Mouse (Mus musculus): Measurements from ENCODE around the gene Ddx19b. TPM values are rescaled to one million over a fixed set of nuclear protein-coding genes. Genes with fewer than 3 reads are reported as not detected.

Ddx19b gene
- polyA plus RNA-seq, 1 experiment: 5.6 TPM

- H3K79me3 ChIP-seq (ENCODE audit: low read depth): no peaks in the 10 kb centered on the region
- peaks cover 2% of the 10 kb centered on the region for H3K27me3 ChIP-seq (ENCODE audit: control insufficient read depth, insufficient read depth, insufficient read length)
- no peak overlapping the region for H3K4me3 ChIP-seq (ENCODE audit: insufficient read depth, poor library complexity, severe bottlenecking)
- H3ac ChIP-seq (ENCODE audit: control insufficient read depth, insufficient read length, low read depth): no peak overlapping the region
- no peak for TF ChIP-seq MYOG (IDR thresholded peaks at IDR 0.05; ENCODE audit: control insufficient read depth, extremely low read depth, insufficient read length)
- TF ChIP-seq USF1 (IDR thresholded peaks at IDR 0.05; ENCODE audit: low read depth): no peak
- no peak for TF ChIP-seq MAX (IDR thresholded peaks at IDR 0.05)
- no peak for TF ChIP-seq FOSL1 (IDR thresholded peaks at IDR 0.05; ENCODE audit: insufficient read depth, low read length, poor library complexity, severe bottlenecking)
- TF ChIP-seq MYOD1 (IDR thresholded peaks at IDR 0.05; ENCODE audit: control insufficient read depth, insufficient read length, low read depth): no peak
- TF ChIP-seq CTCF (IDR thresholded peaks at IDR 0.05; ENCODE audit: control insufficient read depth, insufficient read depth, insufficient read length): no peak
- no peak for TF ChIP-seq CEBPB (IDR thresholded peaks at IDR 0.05; ENCODE audit: low read depth)
- no peaks in the 10 kb centered on the region for H3K36me3 ChIP-seq (ENCODE audit: control insufficient read depth, insufficient read depth)
- H3K79me2 ChIP-seq (ENCODE audit: control insufficient read depth, insufficient read depth): no peaks in the 10 kb centered on the region
Measured at GRCm38 (mm10) chr8:111066308-111066707, 34.8 kb upstream of the Ddx19b start.

GRCm38 (mm10) chr8:111062893-111063292 is 31.3 kb upstream of the Ddx19b start:
- H3K4me3 ChIP-seq (ENCODE audit: insufficient read depth, poor library complexity, severe bottlenecking): no peak overlapping the region

GRCm38 (mm10) chr8:111062072-111062757 is 30.7 kb upstream of the Ddx19b start:
- peak; percentile 34 for TF ChIP-seq MAX (IDR thresholded peaks at IDR 0.05)
- TF ChIP-seq MYOD1 (IDR thresholded peaks at IDR 0.05; ENCODE audit: control insufficient read depth, insufficient read length, low read depth): no peak
- Histone ChIP-seq H3K36me3 (ENCODE audit: control insufficient read depth, insufficient read depth) (peaks cover 10% of the 10 kb centered on the region), H3K79me2 (ENCODE audit: control insufficient read depth, insufficient read depth) (peaks cover 14% of the 10 kb centered on the region), H3K27me3 (ENCODE audit: control insufficient read depth, insufficient read depth, insufficient read length) (no peaks in the 10 kb centered on the region), H3ac (ENCODE audit: control insufficient read depth, insufficient read length, low read depth) (peak overlapping the region; percentile 75), H3K4me3 (ENCODE audit: insufficient read depth, poor library complexity, severe bottlenecking) (peak overlapping the region; percentile 43), H3K79me3 (ENCODE audit: low read depth) (peaks cover 8% of the 10 kb centered on the region)

More at GRCm38 (mm10) chr8:111062893-111063292, 31.3 kb upstream of the Ddx19b start:
- H3K36me3 ChIP-seq (ENCODE audit: control insufficient read depth, insufficient read depth): peaks cover 4% of the 10 kb centered on the region
- H3K79me3 ChIP-seq (ENCODE audit: low read depth): peaks cover 1% of the 10 kb centered on the region
- H3K27me3 ChIP-seq (ENCODE audit: control insufficient read depth, insufficient read depth, insufficient read length): no peaks in the 10 kb centered on the region
- H3ac ChIP-seq (ENCODE audit: control insufficient read depth, insufficient read length, low read depth): no peak overlapping the region
- H3K79me2 ChIP-seq (ENCODE audit: control insufficient read depth, insufficient read depth): peaks cover 7% of the 10 kb centered on the region
- TF ChIP-seq MAX (IDR thresholded peaks at IDR 0.05) (no peak), USF1 (IDR thresholded peaks at IDR 0.05; ENCODE audit: low read depth) (no peak), CEBPB (IDR thresholded peaks at IDR 0.05; ENCODE audit: low read depth) (no peak), FOSL1 (IDR thresholded peaks at IDR 0.05; ENCODE audit: insufficient read depth, low read length, poor library complexity, severe bottlenecking) (no peak), CTCF (IDR thresholded peaks at IDR 0.05; ENCODE audit: control insufficient read depth, insufficient read depth, insufficient read length) (no peak), MYOD1 (IDR thresholded peaks at IDR 0.05; ENCODE audit: control insufficient read depth, insufficient read length, low read depth) (no peak), MYOG (IDR thresholded peaks at IDR 0.05; ENCODE audit: control insufficient read depth, extremely low read depth, insufficient read length) (no peak)

- H3K27me3 ChIP-seq (ENCODE audit: control insufficient read depth, insufficient read depth, insufficient read length): no peaks in the 10 kb centered on the region
- H3ac ChIP-seq (ENCODE audit: control insufficient read depth, insufficient read length, low read depth): peak overlapping the region; percentile 75
- peaks cover 20% of the 10 kb centered on the region for H3K79me2 ChIP-seq (ENCODE audit: control insufficient read depth, insufficient read depth)
- H3K4me3 ChIP-seq (ENCODE audit: insufficient read depth, poor library complexity, severe bottlenecking): peak overlapping the region; percentile 43
- no peak for TF ChIP-seq CEBPB (IDR thresholded peaks at IDR 0.05; ENCODE audit: low read depth)
- no peak for TF ChIP-seq MAX (IDR thresholded peaks at IDR 0.05)
- TF ChIP-seq MYOD1 (IDR thresholded peaks at IDR 0.05; ENCODE audit: control insufficient read depth, insufficient read length, low read depth): no peak
- no peak for TF ChIP-seq MYOG (IDR thresholded peaks at IDR 0.05; ENCODE audit: control insufficient read depth, extremely low read depth, insufficient read length)
- no peak for TF ChIP-seq USF1 (IDR thresholded peaks at IDR 0.05; ENCODE audit: low read depth)
- no peak for TF ChIP-seq CTCF (IDR thresholded peaks at IDR 0.05; ENCODE audit: control insufficient read depth, insufficient read depth, insufficient read length)
- TF ChIP-seq FOSL1 (IDR thresholded peaks at IDR 0.05; ENCODE audit: insufficient read depth, low read length, poor library complexity, severe bottlenecking): no peak
- H3K79me3 ChIP-seq (ENCODE audit: low read depth): peaks cover 11% of the 10 kb centered on the region
- H3K36me3 ChIP-seq (ENCODE audit: control insufficient read depth, insufficient read depth): peaks cover 14% of the 10 kb centered on the region
Measured at GRCm38 (mm10) chr8:111061688-111062071, 30.1 kb upstream of the Ddx19b start.

- H3K79me2 ChIP-seq (ENCODE audit: control insufficient read depth, insufficient read depth): peaks cover 25% of the 10 kb centered on the region
- no peak overlapping the region for H3ac ChIP-seq (ENCODE audit: control insufficient read depth, insufficient read length, low read depth)
- no peaks in the 10 kb centered on the region for H3K27me3 ChIP-seq (ENCODE audit: control insufficient read depth, insufficient read depth, insufficient read length)
- H3K36me3 ChIP-seq (ENCODE audit: control insufficient read depth, insufficient read depth): peaks cover 33% of the 10 kb centered on the region
- H3K79me3 ChIP-seq (ENCODE audit: low read depth): peaks cover 11% of the 10 kb centered on the region
- no peak overlapping the region for H3K4me3 ChIP-seq (ENCODE audit: insufficient read depth, poor library complexity, severe bottlenecking)
- TF ChIP-seq USF1 (IDR thresholded peaks at IDR 0.05; ENCODE audit: low read depth): no peak
- no peak for TF ChIP-seq CEBPB (IDR thresholded peaks at IDR 0.05; ENCODE audit: low read depth)
- no peak for TF ChIP-seq MAX (IDR thresholded peaks at IDR 0.05)
- TF ChIP-seq MYOG (IDR thresholded peaks at IDR 0.05; ENCODE audit: control insufficient read depth, extremely low read depth, insufficient read length): no peak
- no peak for TF ChIP-seq MYOD1 (IDR thresholded peaks at IDR 0.05; ENCODE audit: control insufficient read depth, insufficient read length, low read depth)
- TF ChIP-seq CTCF (IDR thresholded peaks at IDR 0.05; ENCODE audit: control insufficient read depth, insufficient read depth, insufficient read length): no peak
- no peak for TF ChIP-seq FOSL1 (IDR thresholded peaks at IDR 0.05; ENCODE audit: insufficient read depth, low read length, poor library complexity, severe bottlenecking)
Measured at GRCm38 (mm10) chr8:111058946-111059572, 27.5 kb upstream of the Ddx19b start.
